Mouse (Mus musculus) left cerebral cortex, adult 11 months (tissue): ENCODE measurements around the gene Krtap29-1.
A peak's percentile ranks its signal among the peaks of the same experiment; 100 is the strongest.

Experiments used
- DNase-seq: peaks from one replicate; pipeline ENCODE4 v3.0.0; 2022; ENCODE audit warnings: low spot score

Krtap29-1 gene

DNA sequence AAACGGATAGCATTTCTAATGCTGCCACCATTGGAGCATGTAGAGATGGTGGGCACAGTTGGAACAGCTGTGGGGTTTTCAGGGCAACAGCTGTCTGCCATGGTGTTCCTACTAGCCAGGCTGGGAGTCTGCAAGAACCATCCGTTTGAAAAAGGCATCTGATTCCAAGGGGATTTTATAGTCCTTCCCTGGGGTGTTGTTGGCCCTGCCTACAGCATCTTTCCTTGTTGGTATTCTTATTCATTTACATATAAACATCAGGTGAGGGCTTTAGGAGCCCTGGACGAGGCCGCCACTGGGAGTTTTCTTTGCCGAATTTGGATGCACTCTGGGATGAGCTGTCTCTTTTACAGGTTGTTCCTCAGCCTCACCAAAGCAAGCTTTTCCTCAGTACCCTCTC, at the start of gene Krtap29-1:
Krtap29-1 (minus strand) TSS at position 101 of the 400 bp plus-strand sequence.
- DNase-seq = no peak

DNA sequence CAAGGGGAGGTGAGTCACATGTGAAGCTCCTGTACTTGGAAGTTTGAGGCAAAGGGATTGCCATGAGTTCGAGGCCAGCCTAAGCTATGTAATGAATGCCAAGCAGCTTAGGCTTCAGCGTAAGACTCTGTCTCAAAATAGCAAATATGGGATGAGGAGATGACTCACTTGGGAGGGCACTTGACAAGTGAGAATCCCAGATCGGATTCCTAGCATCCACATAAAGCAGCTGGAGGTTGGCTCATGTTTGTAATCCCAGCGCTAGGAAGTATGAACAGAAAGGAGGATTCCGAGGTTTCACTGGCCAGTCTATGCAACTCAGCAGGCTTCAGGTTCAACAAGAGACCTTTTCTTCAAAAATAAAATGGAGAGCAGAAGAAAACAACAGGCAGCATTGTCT, 42.6 kb upstream of the Krtap29-1 start:
- DNase-seq = no peak

DNA sequence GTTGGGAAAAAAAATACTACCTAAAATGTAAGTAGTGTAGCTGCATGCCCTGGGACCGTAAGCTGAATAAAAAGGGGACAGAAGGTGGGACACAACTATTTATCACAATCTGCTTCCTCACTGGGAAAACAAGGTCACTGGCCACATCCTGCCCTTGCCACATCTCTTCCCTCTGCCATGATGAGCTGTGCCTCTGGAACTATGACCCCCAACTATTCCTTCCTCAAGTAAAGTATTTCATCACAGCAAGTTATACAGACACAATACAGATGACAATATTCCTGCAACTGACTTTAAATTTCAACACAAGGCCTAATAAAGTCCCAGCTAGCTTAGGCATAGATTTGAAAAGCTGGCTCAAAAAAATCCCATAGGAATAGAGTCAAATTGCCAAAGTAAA, 40.6 kb upstream of the Krtap29-1 start:
- no peak for DNase-seq

DNA sequence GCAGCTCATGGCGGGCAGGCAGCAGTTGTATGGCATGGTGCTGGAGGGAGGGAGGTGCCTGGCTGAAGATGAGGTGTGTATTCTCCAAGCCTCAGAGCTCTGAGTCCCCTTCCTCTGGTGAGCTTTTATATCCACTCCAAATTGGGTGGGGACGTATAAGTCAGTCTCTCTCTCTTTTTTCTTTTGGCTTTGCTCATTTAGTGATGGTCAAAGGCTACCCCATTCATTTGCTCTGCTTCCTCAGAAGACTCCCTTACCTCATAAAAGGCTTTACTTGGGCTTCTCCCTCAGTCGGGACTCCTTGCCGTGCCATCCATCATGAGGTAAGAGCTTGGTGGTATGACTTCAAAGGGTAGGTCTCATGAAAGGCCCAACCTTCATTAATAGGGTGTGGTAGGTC, 37.3 kb upstream of the Krtap29-1 start, which contains the start of gene Krt33a:
Krt33a (minus strand) TSS at position 101 of the 400 bp plus-strand sequence.
- no peak for DNase-seq

DNA sequence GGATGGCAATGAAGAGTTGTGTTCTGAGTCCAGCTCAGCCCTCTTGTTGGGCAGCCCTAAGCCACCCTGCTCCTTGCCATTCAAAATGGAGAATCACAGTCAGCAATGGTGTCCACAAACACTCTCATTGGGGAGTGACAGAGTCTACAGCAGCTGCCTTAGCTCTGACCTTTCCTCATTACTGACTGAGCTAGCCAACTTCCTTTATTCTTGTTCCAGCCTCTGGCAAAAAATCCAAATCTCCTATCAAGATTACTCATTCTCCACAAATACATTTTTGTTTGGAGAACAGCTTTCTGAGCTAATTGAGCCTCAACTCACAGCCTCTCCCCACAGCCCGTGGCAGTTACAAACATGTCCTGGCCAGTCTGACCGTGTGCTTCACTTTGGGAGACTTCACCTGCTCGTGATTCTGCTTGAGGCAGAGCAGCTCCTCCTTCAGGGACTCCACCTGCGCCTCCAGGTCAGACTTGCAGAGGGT, 34.9 kb upstream of the Krtap29-1 start:
- DNase-seq = no peak

DNA sequence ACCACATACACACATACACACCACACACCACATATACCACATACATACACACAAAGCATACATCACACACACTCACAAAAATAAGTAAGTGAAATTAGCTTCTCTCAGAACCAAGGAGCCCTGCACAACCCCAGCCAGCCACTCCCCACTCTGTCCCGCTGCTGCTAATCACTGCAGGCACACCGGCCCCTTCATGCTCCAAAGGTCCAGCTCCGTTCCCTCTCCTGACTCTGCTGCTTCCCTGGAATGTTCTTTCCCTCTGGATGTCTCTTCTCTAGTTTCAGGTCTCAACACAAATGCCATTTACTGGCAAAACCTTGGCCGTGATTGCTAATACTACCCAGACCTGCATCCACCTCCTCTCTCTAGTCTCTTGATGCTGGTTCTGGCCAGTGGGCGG, 31.8 kb upstream of the Krtap29-1 start:
- DNase-seq = no peak

DNA sequence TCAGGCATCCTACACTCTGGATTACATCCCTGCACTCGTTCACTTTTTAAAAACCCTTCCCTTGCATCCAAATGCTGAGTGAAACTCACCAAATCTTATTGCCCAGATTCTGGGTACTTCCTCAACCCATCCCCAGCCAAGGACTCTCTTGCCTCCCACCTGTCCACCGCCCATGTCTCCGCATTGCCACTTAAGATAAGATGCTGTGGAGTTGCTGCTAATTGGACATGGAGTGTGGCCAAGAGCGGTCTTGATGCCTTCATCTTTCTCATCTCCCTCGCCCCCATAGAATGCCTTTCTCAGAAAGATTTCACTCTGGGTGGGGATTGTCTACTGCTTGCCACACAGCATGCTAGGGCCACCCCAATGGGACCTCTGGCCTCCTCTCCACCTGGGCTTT, 29.5 kb upstream of the Krtap29-1 start:
- DNase-seq = no peak

DNA sequence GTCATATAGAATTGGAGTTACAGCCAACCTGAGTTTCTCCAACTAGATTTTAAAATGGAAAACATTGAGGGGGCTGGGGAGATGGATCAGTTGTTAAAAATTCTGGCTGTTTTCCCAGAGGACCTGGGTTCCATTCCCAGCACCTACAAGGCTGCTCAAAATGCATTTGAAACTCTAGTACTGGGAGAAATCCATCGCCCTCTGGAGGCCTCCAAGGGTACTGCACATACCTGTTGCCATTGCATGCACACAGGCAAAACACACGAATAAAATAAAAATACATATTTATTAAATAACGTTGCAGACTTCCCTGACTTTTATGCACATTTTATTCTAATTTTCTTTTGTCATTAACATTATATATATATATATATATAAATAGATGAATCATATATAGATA, 27.8 kb upstream of the Krtap29-1 start:
- no peak for DNase-seq

DNA sequence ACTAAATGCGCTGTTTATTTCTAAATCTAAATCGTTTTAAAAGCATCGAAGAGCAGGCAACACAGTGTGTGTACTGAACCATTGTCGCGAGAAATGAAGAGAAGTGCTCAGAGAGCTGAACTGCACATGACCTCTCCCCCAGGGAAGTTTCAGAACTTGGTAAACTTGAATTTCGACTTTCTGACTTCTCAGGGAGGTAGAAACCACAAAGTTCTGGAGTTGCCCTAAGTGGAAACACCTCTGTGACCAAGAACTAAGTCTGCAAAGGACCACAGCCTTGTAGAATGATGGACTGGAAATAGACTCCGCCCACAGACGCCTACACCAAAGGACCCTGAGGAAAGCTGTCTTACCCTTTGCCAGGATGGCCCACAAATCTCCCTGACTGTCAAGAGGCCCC, 27.1 kb upstream of the Krtap29-1 start:
- DNase-seq = no peak

DNA sequence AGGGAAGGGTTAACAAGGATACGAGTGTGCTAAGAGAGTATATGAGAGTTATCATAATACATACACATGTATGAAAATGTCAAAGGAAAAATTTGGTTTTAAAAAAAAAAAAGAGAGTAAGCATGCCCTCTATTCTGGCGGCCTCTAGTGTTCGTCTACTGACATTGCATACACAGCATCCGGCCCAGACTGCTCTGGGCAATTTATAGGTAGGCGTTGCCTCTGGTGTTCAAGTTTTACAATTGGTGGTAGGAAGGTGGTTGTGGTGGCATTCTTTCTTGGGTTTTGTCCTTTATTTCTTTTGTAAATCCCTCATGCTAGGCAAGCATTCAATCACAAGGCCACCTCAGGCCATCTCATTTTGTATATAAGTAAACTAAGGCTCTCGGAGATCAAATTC, 26.0 kb upstream of the Krtap29-1 start:
- peak; percentile 52 for DNase-seq

DNA sequence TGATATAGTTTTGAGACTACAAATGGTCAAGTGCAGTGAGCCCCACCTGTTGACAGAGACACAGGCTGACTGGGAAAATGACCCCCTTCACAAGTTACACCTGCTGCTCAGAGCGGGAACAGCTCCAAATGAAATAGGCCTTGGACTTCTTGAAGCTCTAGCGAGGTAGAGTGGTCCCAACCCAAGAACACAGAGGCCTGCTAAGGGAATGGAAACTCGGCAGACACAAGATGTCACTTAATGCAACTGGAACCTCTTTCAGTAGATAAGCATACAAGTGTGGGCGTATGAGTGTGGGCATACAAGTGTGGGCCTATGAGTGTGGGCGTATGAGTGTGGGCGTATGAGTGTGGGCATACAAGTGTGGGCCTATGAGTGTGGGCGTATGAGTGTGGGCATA, 20.2 kb upstream of the Krtap29-1 start:
- no peak for DNase-seq

DNA sequence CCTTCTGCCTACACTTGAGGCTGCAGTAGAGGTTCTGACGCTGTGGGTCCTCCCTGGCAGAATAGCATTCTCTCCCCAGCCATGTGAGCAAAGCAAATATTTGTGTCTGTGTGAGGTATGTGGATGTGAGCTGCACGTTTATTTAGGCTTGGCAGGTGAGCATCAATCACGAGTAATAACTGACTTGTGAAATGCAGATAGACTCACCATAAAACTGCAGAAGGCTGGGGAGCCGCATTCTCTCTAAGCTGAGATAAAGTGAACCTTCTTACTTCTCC, 15.5 kb upstream of the Krtap29-1 start:
- DNase-seq = no peak

DNA sequence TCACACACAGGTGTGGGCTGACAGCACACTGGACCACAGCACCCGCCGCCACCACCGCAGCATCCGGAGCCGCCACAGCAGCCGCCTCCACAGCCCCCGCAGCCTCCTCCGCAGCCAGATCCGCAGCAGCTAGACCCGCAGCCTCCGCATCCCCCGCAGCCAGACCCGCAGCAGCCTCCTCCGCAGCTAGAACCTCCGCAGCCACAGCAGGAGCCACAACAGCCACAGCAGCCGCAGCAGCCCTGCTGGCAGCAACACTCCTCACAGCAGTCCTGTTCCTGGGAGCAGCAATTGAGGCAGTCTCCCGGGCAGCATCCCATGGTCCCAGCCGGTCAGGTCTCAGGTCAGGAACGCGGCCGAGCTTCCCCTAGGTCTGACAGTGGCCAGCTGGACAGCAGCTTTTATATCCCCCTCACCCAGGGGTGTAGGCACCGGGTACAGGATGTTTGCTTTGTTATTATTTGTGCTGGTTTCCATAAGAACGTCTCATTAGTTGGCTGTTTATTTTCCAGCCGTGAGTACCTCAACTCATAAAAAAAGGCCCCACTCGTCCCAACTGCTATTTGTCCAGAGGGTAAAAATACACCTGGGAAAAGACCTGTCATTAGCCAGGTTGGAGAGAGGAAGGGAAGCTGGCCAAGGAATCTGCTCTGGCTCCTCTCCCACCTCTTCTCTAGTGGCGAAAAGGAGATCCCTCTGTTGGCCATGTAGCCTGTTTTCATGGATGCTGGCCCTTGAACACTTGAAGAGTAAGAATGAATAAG, 14.9 kb upstream of the Krtap29-1 start, which contains the start of gene Krtap17-1:
Krtap17-1 (minus strand) TSS at position 375 of the 764 bp plus-strand sequence.
- no peak for DNase-seq

DNA sequence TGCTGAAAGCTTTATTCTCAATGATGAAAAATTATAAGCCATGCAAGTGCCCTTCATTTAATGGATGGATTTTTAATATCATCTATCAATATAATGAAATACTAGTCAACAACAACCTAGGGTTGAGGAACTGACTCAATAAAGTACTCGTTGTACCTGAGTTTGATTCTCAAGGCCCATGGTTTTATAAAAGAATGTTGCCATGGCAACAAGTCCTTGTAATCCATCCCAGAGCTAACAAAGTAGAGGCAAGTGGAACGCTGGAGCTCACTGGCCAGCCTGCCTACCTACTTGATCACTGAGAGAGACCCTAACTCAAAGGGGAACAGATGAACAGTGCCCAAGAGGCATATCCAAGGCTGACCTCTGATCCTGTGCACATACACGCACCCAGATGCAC, 11.7 kb upstream of the Krtap29-1 start:
- no peak for DNase-seq

DNA sequence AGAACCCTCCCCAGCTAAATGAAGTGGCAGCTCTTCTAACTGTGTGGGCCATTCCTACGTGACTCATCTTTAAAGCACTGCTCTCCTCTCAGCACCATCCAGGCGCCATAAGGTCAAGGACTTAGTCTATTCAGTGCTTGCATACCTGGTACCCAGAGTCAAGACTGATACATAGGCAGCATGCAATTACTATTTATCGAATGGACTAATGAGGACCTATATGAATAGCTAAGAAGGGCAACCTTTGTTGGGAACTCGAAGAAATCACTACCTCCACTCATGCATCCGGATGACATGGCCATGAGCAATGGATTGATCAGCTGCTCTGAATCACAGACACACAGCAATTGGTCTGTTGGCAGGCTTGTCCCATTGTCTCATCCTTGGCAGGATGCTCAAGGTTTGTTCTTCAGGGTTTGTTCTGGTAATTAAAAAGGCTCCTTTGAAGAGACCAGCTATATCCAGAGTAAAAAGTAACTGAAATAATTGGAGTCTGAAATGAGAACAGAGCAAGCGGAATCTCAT, 11.1 kb upstream of the Krtap29-1 start:
- DNase-seq = no peak

DNA sequence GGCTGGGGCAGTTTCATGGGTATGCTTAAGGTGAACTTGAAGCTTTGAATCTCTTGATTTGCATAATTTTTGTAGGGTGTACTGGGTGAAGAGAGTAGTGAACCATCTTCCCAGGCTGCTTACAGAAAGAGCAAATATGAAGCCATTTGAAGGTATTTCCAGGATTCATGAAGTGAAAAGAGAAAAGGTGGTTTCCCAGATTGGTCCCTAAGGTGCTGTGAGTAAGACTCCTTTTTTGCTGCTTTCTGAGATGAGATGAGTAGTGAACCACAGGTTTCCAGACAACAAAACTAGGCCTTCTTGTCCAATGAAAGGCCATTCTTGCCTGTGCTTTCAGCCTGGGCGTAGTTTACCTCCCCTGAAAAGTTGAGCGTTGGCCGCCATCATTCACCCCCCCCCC, 9.7 kb upstream of the Krtap29-1 start:
- no peak for DNase-seq

DNA sequence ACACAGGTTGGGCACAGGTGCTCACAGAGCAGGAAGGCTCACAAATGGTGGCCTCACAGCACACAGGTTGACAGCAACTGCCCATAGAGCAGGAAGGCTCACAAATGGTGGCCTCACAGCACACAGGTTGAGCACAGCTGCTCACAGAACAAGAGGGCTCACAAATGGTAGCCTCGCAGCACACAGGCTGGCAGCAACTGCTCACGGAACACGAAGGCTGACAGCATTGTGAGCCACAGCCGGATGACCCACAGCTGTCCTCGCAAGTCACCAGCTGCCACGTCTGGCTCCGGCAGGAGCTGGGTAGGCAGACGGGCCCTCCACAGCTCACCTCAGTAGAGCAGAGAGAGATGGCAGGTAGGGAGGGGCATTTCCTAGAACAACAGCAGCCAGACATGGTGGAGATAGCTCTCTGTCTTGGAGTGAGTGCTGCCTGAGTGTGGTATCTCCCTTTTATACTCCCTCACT, 7.4 kb upstream of the Krtap29-1 start, which contains the start of gene Krtap16-1:
Krtap16-1 (minus strand) TSS at position 418 of the 468 bp plus-strand sequence.
- no peak for DNase-seq

DNA sequence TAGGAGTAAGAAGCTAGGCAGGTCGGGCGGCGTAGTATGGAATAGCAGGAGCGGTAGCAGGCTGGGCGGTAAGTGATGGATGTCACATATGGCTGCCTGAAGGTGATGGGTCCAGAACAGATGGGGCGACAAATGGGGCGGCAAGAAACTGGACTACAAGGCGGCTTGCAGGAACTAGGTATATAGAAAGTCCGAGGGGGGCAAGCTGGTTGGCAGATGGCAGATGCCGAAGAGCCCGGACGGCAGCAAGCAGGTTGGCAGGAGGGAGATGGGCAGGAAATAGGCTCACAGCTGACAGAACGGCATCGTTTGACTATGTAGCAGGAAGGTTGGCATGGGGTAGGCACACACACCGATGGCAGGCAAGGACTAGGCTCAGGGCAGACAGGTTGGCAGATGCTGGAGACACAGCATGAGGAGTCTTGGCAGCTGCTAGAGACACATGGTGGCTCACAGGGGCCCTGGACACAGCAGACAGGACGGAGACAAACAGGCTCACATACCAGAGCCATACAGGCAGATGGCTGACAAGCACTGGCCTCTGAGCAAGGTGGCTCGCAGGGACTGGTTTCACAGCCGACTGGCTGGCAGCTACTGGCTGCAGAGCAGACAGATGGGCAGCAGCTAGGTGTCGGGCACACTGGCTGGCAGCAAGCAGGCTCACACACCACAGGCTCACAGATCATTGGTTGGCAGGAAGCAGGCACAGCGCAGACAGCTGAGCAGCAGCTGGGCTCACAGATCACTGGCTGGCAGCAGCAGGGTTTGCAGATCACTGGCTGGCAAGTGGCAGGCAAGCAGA, 6.6 kb upstream of the Krtap29-1 start:
- DNase-seq = peak; percentile 42

DNA sequence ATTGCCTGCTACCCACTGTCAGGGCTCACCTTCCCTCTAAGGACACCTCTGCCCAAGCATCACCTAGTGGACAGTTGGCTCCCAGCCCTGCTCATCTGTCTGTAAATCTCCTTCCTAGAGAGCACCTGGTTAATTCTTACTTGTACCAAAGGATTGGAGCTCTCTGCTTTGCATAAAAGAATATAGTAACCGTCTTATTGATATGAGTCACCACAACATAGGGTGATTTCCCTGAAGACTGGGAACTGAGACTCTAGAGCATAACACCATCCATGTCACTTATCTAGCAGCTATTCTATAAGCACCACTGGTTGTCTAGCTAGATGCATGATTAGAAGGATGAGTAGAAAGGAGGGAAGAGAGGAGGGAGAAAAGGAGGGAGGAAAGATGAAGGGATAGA, 4.6 kb upstream of the Krtap29-1 start:
- no peak for DNase-seq

DNA sequence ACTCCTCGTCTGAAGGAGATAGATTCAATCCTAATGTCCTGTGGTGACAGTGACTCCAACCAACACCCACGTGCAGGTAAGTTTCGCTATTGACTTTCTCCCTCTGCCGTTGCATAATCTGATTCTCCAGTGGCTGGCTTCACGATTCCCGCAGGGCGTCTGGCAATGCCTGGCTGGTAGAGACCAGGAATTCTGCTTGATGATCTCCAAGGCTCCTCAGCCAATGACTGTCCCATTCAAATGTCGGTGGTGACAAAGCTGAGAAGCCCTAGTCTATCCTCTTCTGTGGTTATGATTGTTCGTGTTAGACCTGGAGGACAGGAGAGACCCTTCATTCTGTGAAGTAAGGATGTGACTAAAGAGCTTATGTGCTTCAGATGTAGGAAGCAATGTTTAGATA, 3.9 kb upstream of the Krtap29-1 start:
- no peak for DNase-seq

DNA sequence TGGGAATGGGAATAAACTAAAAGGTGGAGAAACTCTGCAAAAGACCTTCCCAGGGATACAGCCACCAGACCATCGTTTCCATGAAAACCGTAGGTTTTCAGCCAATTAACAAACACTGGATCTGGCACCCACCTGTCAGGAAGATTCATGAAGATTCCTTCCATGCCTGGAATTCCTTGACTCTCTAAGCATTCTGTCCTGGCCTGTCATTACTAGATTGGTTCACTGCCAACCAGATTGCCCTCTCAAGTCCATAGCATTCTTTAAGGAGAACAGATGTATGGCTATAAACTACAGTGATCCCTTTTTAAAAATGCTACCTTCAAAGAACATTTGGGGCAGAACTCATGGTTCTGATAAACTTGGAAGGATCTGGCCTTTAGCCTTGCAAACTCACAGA, 12.9 kb downstream of the Krtap29-1 start:
- DNase-seq = no peak

DNA sequence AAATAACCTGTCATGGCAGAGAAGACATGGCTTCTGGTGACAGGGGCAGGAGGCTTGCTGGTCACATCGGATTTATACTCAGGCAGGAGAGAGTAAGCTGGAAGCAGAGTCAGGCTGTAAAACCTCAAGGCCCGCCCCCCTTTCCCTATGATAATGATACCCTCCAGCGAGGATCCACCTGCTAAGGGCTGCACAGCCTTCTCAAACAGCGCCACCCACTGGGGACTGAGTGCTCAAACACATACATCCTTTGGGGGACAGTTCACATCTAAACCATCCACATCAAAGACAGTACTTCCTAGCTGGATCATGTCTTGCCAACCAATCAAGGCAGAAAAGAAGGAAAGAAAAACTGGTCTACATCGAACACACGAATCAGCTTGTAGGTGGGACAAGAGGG, 14.6 kb downstream of the Krtap29-1 start:
- no peak for DNase-seq

DNA sequence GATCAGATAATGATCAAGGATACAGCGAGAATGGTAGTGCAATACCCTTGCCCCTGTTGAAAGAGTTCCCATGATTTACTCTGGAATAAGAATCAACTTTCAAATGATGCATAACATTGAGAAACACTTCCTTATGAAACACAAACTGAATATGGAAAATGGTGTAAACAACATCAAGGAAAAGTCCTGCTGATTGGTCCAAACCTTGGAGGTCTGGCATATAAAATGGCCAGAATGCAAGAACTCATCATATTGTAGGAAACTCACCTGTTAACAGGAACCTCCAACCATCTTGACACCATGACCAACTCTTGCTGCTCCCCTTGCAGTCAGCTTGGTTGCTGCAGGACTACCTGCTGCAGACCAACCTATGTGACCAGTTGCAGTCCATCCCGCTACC, 30.7 kb downstream of the Krtap29-1 start, which contains the start of gene Krtap9-5:
Krtap9-5 (plus strand) TSS at position 301 of the 400 bp plus-strand sequence.
- no peak for DNase-seq
